Mouse (Mus musculus) thymus, adult 2 months (tissue): ENCODE data around the gene Ccdc69. TPM values are rescaled to one million over a fixed set of nuclear protein-coding genes. Genes with fewer than 3 reads are reported as not detected.

Experiments used
- DNase-seq: peaks from one replicate; pipeline ENCODE4 v3.0.0; 2021
- H3K27ac ChIP-seq: fragments of 200-500 bp; 2 replicates; pipeline ENCODE4 v1.5.1; 2012; ENCODE audit warnings: low read length, control low read depth; ENCODE audit not compliant: control insufficient read depth, insufficient read depth
- H3K27me3 ChIP-seq: fragments of 200-500 bp; 2 replicates; pipeline ENCODE4 v1.6.1; 2012; ENCODE audit warnings: mild to moderate bottlenecking, low read length, moderate library complexity, mixed read lengths; ENCODE audit not compliant: control insufficient read depth, insufficient read depth
- H3K36me3 ChIP-seq: fragments of 200-500 bp; 2 replicates; pipeline ENCODE4 v1.6.1; 2012; ENCODE audit warnings: mild to moderate bottlenecking, low read length, moderate library complexity; ENCODE audit not compliant: control insufficient read depth, insufficient read depth
- H3K4me1 ChIP-seq: fragments of 200-500 bp; replicated peaks from 2 replicates; pipeline ENCODE4 v1.6.1; 2012; ENCODE audit warnings: low read length; ENCODE audit not compliant: control insufficient read depth, insufficient read depth
- H3K4me3 ChIP-seq: fragments of 200-500 bp; 2 replicates; pipeline ENCODE4 v1.5.1; 2012; ENCODE audit warnings: mild to moderate bottlenecking, low read length, control low read depth, moderate library complexity; ENCODE audit not compliant: control insufficient read depth, insufficient read depth
- CTCF ChIP-seq: fragments of 200-500 bp; IDR thresholded peaks from 2 replicates; pipeline ENCODE4 v1.5.1; 2012; ENCODE audit warnings: mild to moderate bottlenecking, control low read depth, low read length, moderate library complexity, borderline replicate concordance; ENCODE audit not compliant: control insufficient read depth, poor library complexity, insufficient read depth; ENCODE audit errors: extremely low read depth
- POLR2A ChIP-seq: fragments of 200-500 bp; IDR thresholded peaks from 2 replicates; pipeline ENCODE4 v1.6.1; 2012; ENCODE audit warnings: mild to moderate bottlenecking, low read length, control low read depth, moderate library complexity; ENCODE audit not compliant: control insufficient read depth, poor library complexity, insufficient read depth; ENCODE audit errors: extremely low read depth
- WGBS: fragments of 180-500 bp; shearing (Covaris S2); methylation state at CpG from one replicate; pipeline ENCODE4 v1.1.7; 2018; 5-methylcytosine and 5-hydroxymethylcytosine counted together
- polyA plus RNA-seq: library from polyadenylated mRNA; depleted of rRNA; stranded (reverse); fragments of >200 nt; gene quantifications from 2 replicates; pipeline ENCODE4 v1.2.3, GENCODE M21; 2012

Gene Ccdc69
- polyA plus RNA-seq, 1 experiment: 16.5 TPM

DNA sequence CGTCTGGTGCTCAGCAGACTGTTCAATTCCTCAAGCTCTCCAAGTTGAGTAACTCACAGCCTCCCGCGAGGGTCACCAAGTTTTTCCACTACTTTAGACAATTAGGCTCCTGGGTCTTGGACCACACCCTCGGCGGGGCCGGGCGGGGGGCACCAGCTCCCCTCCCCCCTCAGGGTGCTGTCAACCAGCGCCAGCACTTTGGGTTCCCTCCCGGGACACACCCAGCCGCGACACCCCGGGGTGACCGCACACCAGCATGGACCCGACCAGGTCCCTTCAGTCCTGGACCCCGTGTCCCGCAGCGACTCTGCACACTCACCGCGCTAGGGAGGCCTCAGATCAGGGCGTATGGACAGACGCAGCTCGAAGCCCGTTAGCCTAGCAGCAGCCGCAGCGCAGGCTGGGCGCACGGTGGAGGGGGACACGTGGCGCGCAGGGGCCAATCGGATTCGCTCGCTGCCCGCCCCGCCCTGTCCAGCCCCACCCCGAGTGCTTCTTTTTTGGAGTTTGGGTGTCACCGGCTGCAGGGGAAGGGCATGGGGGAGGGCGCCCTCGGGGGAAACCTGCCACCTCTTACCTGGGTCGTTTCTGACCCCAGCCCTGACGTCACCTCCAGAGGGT lies 44.8 kb downstream of the Ccdc69 start, which contains the start of gene Anxa6:
TSS of gene Anxa6 (minus strand) at position 406 of the 621 bp plus-strand sequence.
- H3K36me3 ChIP-seq: no peaks in the 10 kb centered on the region
- H3K27me3 ChIP-seq: no peaks in the 10 kb centered on the region
- under 1% methylated on average over 41 of the region's 41 CpGs for WGBS
- peak within 1 kb of the TSS; percentile 94 for H3K4me3 ChIP-seq
- peak; percentile 84 for DNase-seq
- peaks cover 24% of the 10 kb centered on the region for H3K4me1 ChIP-seq
- peak within 1 kb of the TSS; percentile 58; the same call in 1 of the 2 replicates for H3K27ac ChIP-seq
- peak; percentile 58; the same call in 1 of the 2 replicates for TF ChIP-seq POLR2A
- TF ChIP-seq CTCF: no peak

DNA sequence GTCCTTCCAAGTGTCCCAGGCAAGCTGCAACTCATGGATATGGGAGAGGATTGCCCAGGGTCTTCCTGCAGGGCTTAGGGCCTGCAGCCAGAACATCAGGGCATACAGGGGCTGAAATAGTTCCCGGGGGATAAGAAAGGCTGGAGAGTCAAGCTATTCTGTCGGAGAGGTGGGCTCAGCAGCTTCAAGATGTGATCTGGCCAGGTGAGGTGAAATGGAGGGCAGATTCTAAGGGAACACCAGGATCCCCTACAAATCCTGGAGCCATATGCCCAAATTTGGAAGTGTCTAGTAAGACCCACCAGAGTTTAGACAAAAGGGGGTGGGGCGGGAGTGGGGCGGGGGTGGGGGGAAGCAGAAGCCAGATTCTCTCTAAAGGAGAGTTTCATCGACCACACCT lies 45.6 kb downstream of the Ccdc69 start:
- Histone ChIP-seq H3K4me3 (peak overlapping the region; percentile 94), H3K4me1 (peaks cover 24% of the 10 kb centered on the region), H3K27ac (peak overlapping the region; percentile 58; the same call in 1 of the 2 replicates), H3K27me3 (no peaks in the 10 kb centered on the region), H3K36me3 (no peaks in the 10 kb centered on the region)
- no peak for DNase-seq
- TF ChIP-seq CTCF (no peak), POLR2A (no peak)
- WGBS: 13% methylated on average over 5 of the region's 5 CpGs

DNA sequence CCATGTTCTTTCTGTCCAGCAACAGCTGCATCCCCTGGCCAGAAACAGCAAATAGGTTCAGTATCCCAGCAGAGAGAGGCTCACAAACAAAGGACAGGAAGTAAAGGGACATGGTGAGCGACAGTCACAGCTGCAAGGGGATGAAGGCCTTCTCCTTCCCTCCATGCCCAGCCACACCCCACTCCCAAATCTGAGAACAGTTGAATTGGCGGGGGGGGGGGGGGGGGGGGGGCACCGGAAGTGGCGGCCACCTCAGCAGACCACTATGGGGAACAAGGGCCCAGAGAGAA lies 46.0 kb downstream of the Ccdc69 start:
- Histone ChIP-seq H3K4me1 (peaks cover 24% of the 10 kb centered on the region), H3K4me3 (peak overlapping the region; percentile 30), H3K27me3 (no peaks in the 10 kb centered on the region), H3K27ac (peak overlapping the region; percentile 58; the same call in 1 of the 2 replicates), H3K36me3 (no peaks in the 10 kb centered on the region)
- DNase-seq: no peak
- 0% methylated on average over 1 of the region's 4 CpGs for WGBS
- no peak for TF ChIP-seq CTCF

DNA sequence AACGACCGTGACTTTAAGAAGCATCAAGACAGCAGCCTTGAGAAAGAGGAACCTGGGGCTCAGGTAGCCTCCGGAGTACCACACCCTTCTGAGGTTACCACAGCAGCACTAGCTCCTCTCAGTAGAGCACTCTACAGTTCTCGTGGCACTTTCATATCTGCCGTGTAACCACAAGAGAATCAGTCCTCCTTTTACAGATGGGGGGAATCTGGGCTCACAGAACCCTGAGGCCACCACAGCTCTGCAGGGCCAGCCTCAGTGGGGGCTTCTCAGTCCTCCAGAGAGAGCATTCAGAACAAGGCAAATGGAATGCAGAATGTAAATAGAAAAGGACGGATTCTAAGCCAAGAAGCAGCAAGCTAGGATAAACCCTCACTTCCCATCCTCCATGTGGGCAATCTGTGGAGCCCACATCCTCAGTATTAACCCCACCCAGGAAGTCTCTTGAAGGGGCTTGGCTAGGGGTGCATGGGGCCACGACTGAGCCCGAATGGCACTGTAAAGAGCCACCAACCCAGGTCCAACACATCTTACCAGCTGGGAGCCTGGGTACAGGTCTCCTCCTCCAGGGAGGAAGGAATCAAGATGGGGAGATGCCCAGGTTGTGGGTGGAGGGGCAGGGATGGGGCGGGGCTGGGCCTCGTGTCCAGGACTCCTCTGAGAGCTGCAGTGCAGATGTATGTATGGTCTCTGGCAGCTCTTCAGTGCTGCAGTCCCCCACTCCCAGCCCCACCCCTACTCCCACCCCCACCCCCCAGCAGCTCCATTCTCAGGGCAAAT lies 46.5 kb downstream of the Ccdc69 start:
- peak; percentile 17 for DNase-seq
- H3K27ac ChIP-seq: peak overlapping the region; percentile 16; the same call in 1 of the 2 replicates

DNA sequence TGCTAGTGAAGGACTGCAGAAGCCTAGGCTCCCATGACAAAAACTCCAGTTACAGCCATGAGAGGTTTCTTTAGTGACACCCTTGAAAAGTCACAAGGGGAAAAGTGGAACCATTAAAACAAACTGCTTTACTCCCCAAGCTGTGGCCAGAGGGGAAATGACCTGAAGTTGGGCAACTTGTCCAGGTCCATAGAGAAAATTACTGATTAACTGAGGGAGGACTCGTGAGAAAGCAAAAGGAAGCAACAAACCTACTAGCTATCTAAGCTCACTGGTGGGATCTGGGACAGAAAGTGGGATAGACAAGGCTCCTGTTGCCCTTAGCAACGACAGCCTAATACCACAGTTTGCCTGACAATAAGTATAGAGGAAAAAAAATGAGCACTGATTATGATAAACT lies 49.4 kb downstream of the Ccdc69 start:
- DNase-seq: no peak
- Histone ChIP-seq H3K4me3 (no peak overlapping the region), H3K4me1 (peaks cover 36% of the 10 kb centered on the region), H3K36me3 (no peaks in the 10 kb centered on the region), H3K27me3 (no peaks in the 10 kb centered on the region), H3K27ac (no peak overlapping the region)
- WGBS: 90% methylated on average over 2 of the region's 2 CpGs
- no peak for TF ChIP-seq POLR2A
- TF ChIP-seq CTCF: no peak

More for the DNA sequence above, 46.5 kb downstream of the Ccdc69 start:
- Histone ChIP-seq H3K4me3 (0 out of 2 replicates have a peak overlapping the region, but pooled peaks have one; percentile 5), H3K27me3 (no peaks in the 10 kb centered on the region), H3K4me1 (peaks cover 24% of the 10 kb centered on the region), H3K36me3 (no peaks in the 10 kb centered on the region)
- TF ChIP-seq CTCF: no peak
- TF ChIP-seq POLR2A: no peak
- 9% methylated on average over 10 of the region's 10 CpGs for WGBS

DNA sequence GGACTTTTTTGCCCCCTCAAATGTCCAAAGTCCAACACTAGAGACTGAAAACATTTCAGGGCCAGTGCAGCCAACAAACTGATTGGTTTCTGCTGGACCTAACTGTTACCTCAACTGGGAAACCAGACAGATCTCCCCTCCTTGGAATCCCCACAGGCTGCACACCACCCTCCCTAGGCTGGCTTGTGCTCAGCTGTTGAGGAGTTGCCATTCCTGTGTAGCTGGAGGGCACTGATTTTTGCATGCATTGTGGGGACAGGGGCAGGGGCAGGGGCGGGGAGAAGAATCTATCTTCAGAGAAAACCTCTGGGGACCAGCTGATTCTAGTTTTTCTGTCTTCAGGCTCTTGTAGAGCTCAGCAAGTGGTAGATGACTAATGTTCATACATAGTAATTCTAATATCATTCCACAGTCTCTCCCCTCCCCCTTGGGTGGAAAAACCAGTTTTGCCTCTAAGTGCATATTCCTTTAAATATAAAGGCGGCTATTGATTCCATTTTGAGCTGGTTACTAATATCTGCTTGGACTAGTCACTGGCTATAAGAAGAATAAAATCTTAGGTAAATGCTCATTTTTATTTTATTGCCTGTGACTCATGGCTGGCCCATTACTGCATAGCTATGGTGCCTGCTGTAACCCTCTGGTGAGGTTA lies 50.6 kb downstream of the Ccdc69 start:
- no peak for DNase-seq
- Histone ChIP-seq H3K4me3 (no peak overlapping the region), H3K27me3 (no peaks in the 10 kb centered on the region), H3K36me3 (no peaks in the 10 kb centered on the region), H3K4me1 (peaks cover 39% of the 10 kb centered on the region), H3K27ac (no peak overlapping the region)
- TF ChIP-seq CTCF: no peak
- TF ChIP-seq POLR2A: no peak
- 93% methylated on average over 2 of the region's 2 CpGs for WGBS
